Mouse (Mus musculus) spleen, adult 2 months (tissue): ENCODE results near the gene Pycr1.

Experiments used
- CTCF ChIP-seq: fragments of 200-500 bp; IDR thresholded peaks from 2 replicates; pipeline ENCODE4 v1.5.1; 2011; ENCODE audit warnings: mild to moderate bottlenecking, inconsistent platforms; ENCODE audit not compliant: insufficient read depth, insufficient read length, insufficient replicate concordance; ENCODE audit errors: extremely low read depth
- POLR2A ChIP-seq: fragments of 200-500 bp; IDR thresholded peaks from 2 replicates; pipeline ENCODE4 v1.6.1; 2011; ENCODE audit warnings: low read depth, low read length, inconsistent platforms

GRCm38 (mm10) chr11:120603545-120603944 lies 40.0 kb downstream of the Pycr1 start:
- TF ChIP-seq POLR2A: no peak
- TF ChIP-seq CTCF: no peak
